Mouse (Mus musculus): ENCODE results near the gene Fgfr2.

GRCm38 (mm10) chr7:132269661-132270060 lies 853.5 kb downstream of the Fgfr2 start:
- no peak for TF ChIP-seq CTCF (IDR thresholded peaks at IDR 0.05; ENCODE audit: control insufficient read depth, insufficient read depth, insufficient read length)
- TF ChIP-seq FOSL1 (IDR thresholded peaks at IDR 0.05; ENCODE audit: insufficient read depth, low read length, poor library complexity, severe bottlenecking): no peak
- no peak for TF ChIP-seq USF1 (IDR thresholded peaks at IDR 0.05; ENCODE audit: low read depth)
- TF ChIP-seq MYOD1 (IDR thresholded peaks at IDR 0.05; ENCODE audit: control insufficient read depth, insufficient read length, low read depth): no peak
- TF ChIP-seq CEBPB (IDR thresholded peaks at IDR 0.05; ENCODE audit: low read depth): no peak
- TF ChIP-seq MAX (IDR thresholded peaks at IDR 0.05): no peak
